Mouse (Mus musculus): Measurements from ENCODE around the gene Tmem160. TPM values are rescaled to one million over a fixed set of nuclear protein-coding genes. Genes with fewer than 3 reads are reported as not detected.

Tmem160 gene
- total and polyA plus RNA-seq, 2 experiments: 32.0 to 114 TPM

DNA sequence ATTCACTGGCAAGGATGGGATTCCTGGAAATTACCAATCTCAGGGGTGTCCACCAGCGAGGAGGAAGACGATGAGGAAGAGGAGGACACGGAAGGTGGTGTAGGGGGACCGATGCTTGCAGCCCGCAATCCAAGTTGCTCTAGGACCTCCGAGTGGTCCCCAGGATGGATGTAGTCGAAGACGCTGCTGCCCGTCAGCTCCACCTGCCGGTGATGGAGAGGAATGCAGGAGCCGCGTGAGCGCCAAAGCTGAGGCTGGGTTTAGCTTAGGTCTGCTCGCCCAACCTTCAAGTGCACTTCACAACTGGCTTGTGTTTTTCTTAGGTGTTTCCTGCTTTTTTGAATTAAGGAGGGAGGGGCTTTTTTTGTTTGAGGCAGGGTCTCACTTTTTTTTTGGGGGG is 10.6 kb downstream of the Tmem160 start:
- peak; percentile 98 for TF ChIP-seq CTCF (IDR thresholded peaks at IDR 0.05; ENCODE audit: low read depth, low read length)
- no peak for TF ChIP-seq POLR2A (IDR thresholded peaks at IDR 0.05; ENCODE audit: extremely low read depth, insufficient read depth, low read length)
- WGBS: 2% methylated on average over 14 of the region's 14 CpGs
- Histone ChIP-seq H3K4me1 (ENCODE audit: control insufficient read depth, insufficient read depth, low read length) (no peaks in the 10 kb centered on the region), H3K27me3 (ENCODE audit: control insufficient read depth, insufficient read depth, low read length) (no peaks in the 10 kb centered on the region), H3K9ac (ENCODE audit: low read depth, low read length) (no peak overlapping the region), H3K27ac (replicated peaks; ENCODE audit: insufficient read depth, low read depth, low read length) (no peak overlapping the region), H3K79me2 (ENCODE audit: control insufficient read depth, insufficient read depth, low read length) (no peaks in the 10 kb centered on the region), H3K4me3 (ENCODE audit: insufficient read depth, low read depth, low read length) (no peak overlapping the region), H3K36me3 (ENCODE audit: control insufficient read depth, insufficient read depth, low read length) (no peaks in the 10 kb centered on the region)
- peak; percentile 32 for DNase-seq (ENCODE audit: extremely low read depth, low read depth, low spot score)

DNA sequence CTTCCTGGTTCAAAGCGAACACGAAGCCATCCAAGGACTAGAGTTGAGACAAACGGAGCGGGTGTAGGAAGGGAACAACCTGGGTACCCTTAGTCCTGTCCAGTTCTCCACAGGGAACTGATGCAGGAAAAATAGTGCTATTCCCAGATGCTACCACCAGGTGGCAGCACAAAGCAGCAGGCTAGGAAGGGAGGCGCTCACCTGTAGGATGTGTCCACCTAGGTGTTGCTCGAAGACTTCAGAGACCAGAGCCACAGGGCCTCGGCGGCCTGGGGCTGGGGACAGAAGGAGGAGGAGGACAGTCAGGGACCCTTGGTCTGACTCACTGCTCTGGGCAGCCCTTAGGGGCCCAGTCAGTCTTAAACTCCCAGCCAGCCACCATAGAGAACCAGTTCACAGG is 12.6 kb downstream of the Tmem160 start:
- H3K9ac ChIP-seq (ENCODE audit: low read depth, low read length): no peak overlapping the region
- peak; percentile 89 for TF ChIP-seq CTCF (IDR thresholded peaks at IDR 0.05; ENCODE audit: low read depth, low read length)
- no peak for TF ChIP-seq POLR2A (IDR thresholded peaks at IDR 0.05; ENCODE audit: extremely low read depth, insufficient read depth, low read length)
- no peaks in the 10 kb centered on the region for H3K36me3 ChIP-seq (ENCODE audit: control insufficient read depth, insufficient read depth, low read length)
- DNase-seq (ENCODE audit: extremely low read depth, low read depth, low spot score): peak; percentile 52
- no peaks in the 10 kb centered on the region for H3K79me2 ChIP-seq (ENCODE audit: control insufficient read depth, insufficient read depth, low read length)
- H3K27ac ChIP-seq (replicated peaks; ENCODE audit: insufficient read depth, low read depth, low read length): no peak overlapping the region
- H3K27me3 ChIP-seq (ENCODE audit: control insufficient read depth, insufficient read depth, low read length): no peaks in the 10 kb centered on the region
- H3K4me1 ChIP-seq (ENCODE audit: control insufficient read depth, insufficient read depth, low read length): no peaks in the 10 kb centered on the region
- 1% methylated on average over 8 of the region's 8 CpGs for WGBS
- no peak overlapping the region for H3K4me3 ChIP-seq (ENCODE audit: insufficient read depth, low read depth, low read length)

DNA sequence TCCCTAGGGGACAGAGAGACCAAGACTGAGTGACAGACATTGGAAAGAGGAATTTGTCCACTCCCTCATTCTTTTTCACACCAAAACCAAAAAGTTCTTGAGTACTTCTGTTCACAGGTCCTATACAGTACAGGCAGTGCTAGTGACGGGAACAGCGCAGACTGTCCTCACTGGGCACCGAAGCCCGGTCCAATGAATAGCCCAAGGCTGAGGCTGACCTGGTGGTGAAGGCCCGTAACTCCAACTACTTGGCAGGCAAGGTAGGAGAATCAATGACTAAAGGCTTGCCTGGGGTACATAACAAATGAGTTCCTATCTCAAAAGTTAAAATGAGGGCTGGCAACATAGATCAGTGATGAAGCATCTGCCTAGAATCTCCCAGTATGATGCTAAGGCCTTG is 13.0 kb downstream of the Tmem160 start:
- H3K27ac ChIP-seq (replicated peaks; ENCODE audit: insufficient read depth, low read depth, low read length): no peak overlapping the region
- WGBS: 91% methylated on average over 5 of the region's 5 CpGs

DNA sequence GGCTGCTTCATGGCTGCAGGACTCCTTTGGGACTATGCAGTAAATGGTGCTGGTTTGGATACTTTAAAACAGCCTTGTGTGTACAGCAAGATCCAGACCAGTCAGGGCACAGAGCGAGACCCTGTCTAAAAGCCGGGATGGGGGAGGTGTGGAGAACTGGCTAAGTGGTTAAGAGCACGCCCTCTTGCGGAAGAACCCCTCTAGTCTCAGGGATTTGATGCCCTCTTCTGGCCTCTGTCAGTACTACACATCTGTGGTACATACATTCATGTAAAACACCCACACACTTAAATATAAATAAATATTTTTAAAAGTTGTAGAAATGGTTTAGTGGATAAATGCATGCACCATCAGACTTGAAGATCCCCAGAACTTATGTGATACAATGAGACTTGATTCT is 14.0 kb downstream of the Tmem160 start:
- peak; percentile 31 for DNase-seq (ENCODE audit: extremely low read depth, low read depth, low spot score)
- Histone ChIP-seq H3K4me3 (ENCODE audit: insufficient read depth, low read depth, low read length) (no peak overlapping the region), H3K36me3 (ENCODE audit: control insufficient read depth, insufficient read depth, low read length) (no peaks in the 10 kb centered on the region), H3K79me2 (ENCODE audit: control insufficient read depth, insufficient read depth, low read length) (no peaks in the 10 kb centered on the region), H3K4me1 (ENCODE audit: control insufficient read depth, insufficient read depth, low read length) (no peaks in the 10 kb centered on the region), H3K27me3 (ENCODE audit: control insufficient read depth, insufficient read depth, low read length) (no peaks in the 10 kb centered on the region), H3K9ac (ENCODE audit: low read depth, low read length) (no peak overlapping the region), H3K27ac (replicated peaks; ENCODE audit: insufficient read depth, low read depth, low read length) (no peak overlapping the region)
- TF ChIP-seq POLR2A (IDR thresholded peaks at IDR 0.05; ENCODE audit: extremely low read depth, insufficient read depth, low read length) (no peak), CTCF (IDR thresholded peaks at IDR 0.05; ENCODE audit: low read depth, low read length) (peak; percentile 36; the same call in 1 of the 2 replicates)
- WGBS: 69% methylated on average over 4 of the region's 4 CpGs

More for the DNA sequence above, 13.0 kb downstream of the Tmem160 start:
- no peaks in the 10 kb centered on the region for H3K36me3 ChIP-seq (ENCODE audit: control insufficient read depth, insufficient read depth, low read length)
- H3K79me2 ChIP-seq (ENCODE audit: control insufficient read depth, insufficient read depth, low read length): no peaks in the 10 kb centered on the region
- no peak overlapping the region for H3K9ac ChIP-seq (ENCODE audit: low read depth, low read length)
- H3K27me3 ChIP-seq (ENCODE audit: control insufficient read depth, insufficient read depth, low read length): no peaks in the 10 kb centered on the region
- H3K4me1 ChIP-seq (ENCODE audit: control insufficient read depth, insufficient read depth, low read length): no peaks in the 10 kb centered on the region
- DNase-seq (ENCODE audit: extremely low read depth, low read depth, low spot score): no peak
- H3K4me3 ChIP-seq (ENCODE audit: insufficient read depth, low read depth, low read length): no peak overlapping the region
- no peak for TF ChIP-seq CTCF (IDR thresholded peaks at IDR 0.05; ENCODE audit: low read depth, low read length)

DNA sequence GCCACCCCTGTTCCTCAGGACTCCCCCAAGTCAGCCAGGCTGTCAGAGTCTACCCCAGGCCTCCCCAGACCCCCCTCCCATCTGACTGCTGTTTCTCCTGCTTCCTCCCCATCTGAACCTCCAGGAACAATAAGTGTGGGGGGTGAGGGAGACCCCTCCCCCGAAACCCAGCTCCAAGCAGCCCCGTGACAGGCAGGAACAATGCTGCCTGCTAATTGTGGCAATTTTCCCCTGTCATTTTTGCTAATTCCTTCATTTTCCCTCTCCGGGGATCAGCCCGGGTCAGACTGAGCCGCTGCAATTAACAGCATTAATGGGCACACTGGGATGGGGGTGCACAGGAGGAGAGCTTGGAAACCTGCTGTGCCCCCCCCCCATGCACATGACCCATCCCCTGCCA is 15.5 kb downstream of the Tmem160 start:
- DNase-seq (ENCODE audit: extremely low read depth, low read depth, low spot score): no peak
- WGBS: 48% methylated on average over 5 of the region's 5 CpGs
- H3K4me3 ChIP-seq (ENCODE audit: insufficient read depth, low read depth, low read length): no peak overlapping the region
- H3K27me3 ChIP-seq (ENCODE audit: control insufficient read depth, insufficient read depth, low read length): no peaks in the 10 kb centered on the region
- TF ChIP-seq POLR2A (IDR thresholded peaks at IDR 0.05; ENCODE audit: extremely low read depth, insufficient read depth, low read length) (no peak), CTCF (IDR thresholded peaks at IDR 0.05; ENCODE audit: low read depth, low read length) (no peak)
- H3K4me1 ChIP-seq (ENCODE audit: control insufficient read depth, insufficient read depth, low read length): no peaks in the 10 kb centered on the region
- no peak overlapping the region for H3K27ac ChIP-seq (replicated peaks; ENCODE audit: insufficient read depth, low read depth, low read length)
- H3K9ac ChIP-seq (ENCODE audit: low read depth, low read length): no peak overlapping the region
- H3K36me3 ChIP-seq (ENCODE audit: control insufficient read depth, insufficient read depth, low read length): no peaks in the 10 kb centered on the region
- no peaks in the 10 kb centered on the region for H3K79me2 ChIP-seq (ENCODE audit: control insufficient read depth, insufficient read depth, low read length)

DNA sequence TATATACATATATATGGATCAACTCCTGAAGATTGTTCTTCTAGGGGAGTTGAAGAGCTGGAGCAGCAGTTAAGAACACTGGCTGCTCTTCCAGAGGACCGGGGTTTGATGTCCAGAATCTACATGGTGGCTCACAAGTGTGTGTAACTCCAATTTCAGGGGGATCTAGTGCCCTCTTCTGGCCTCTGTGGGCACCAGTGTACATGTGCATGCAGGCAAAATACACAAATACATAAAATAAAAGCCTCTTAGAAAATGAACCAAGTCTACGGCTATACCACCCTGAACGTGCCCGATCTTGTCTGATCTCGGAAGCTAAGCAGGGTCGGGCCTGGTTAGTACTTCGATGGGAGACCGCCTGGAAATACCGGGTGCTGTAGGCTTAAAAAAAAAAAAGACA is 19.0 kb downstream of the Tmem160 start:
- Histone ChIP-seq H3K4me1 (ENCODE audit: control insufficient read depth, insufficient read depth, low read length) (no peaks in the 10 kb centered on the region), H3K79me2 (ENCODE audit: control insufficient read depth, insufficient read depth, low read length) (no peaks in the 10 kb centered on the region), H3K27me3 (ENCODE audit: control insufficient read depth, insufficient read depth, low read length) (peaks cover 15% of the 10 kb centered on the region), H3K27ac (replicated peaks; ENCODE audit: insufficient read depth, low read depth, low read length) (no peak overlapping the region), H3K4me3 (ENCODE audit: insufficient read depth, low read depth, low read length) (no peak overlapping the region), H3K9ac (ENCODE audit: low read depth, low read length) (no peak overlapping the region), H3K36me3 (ENCODE audit: control insufficient read depth, insufficient read depth, low read length) (no peaks in the 10 kb centered on the region)
- TF ChIP-seq POLR2A (IDR thresholded peaks at IDR 0.05; ENCODE audit: extremely low read depth, insufficient read depth, low read length) (no peak), CTCF (IDR thresholded peaks at IDR 0.05; ENCODE audit: low read depth, low read length) (peak; percentile 29; the same call in 1 of the 2 replicates)
- DNase-seq (ENCODE audit: extremely low read depth, low read depth, low spot score): no peak
- WGBS: 62% methylated on average over 9 of the region's 9 CpGs

Measured in liver, adult 2 months (tissue).